In genomic region chr9:49217626-49218607, GRCm38 (mm10) we compare ENCODE assay signal across 30 mouse cellular contexts. TPM values are rescaled to one million over a fixed set of nuclear protein-coding genes. Genes with fewer than 3 reads are reported as not detected.
DNase-seq lines count a peak whose midpoint lies in the region; ATAC-seq lines count a peak whose summit lies in the region.
"Had no signal": no experiment of that assay in that cellular context is flagged by ENCODE, and none has a peak within 500 bp of the region (broad histone marks: within the 10 kb centered on the region; RNA-seq: fewer than 3 reads in every experiment).

No protein-coding gene starts in this region.

- H3K9me3 ChIP-seq in midbrain, embryonic 12.5 days = no peaks in the 10 kb centered on the region
- H3K9me3 ChIP-seq in midbrain, embryonic 11.5 days (ENCODE audit: control insufficient read depth, low read length) = no peaks in the 10 kb centered on the region
- no peaks in the 10 kb centered on the region for H3K9me3 ChIP-seq in forebrain, embryonic 14.5 days (replicated peaks; ENCODE audit: control insufficient read depth, low read length)
- no peaks in the 10 kb centered on the region for H3K9me3 ChIP-seq in hindbrain, embryonic 15.5 days
- H3K9me3 ChIP-seq in neural tube, embryonic 13.5 days = no peaks in the 10 kb centered on the region
- H3K9me3 ChIP-seq: embryonic facial prominence, embryonic 10.5 days; heart, embryonic 13.5 days; kidney, embryonic 15.5 days; limb, embryonic 15.5 days had no signal

- H3K27me3 ChIP-seq in midbrain, embryonic 12.5 days = no peaks in the 10 kb centered on the region
- no peaks in the 10 kb centered on the region for H3K27me3 ChIP-seq in midbrain, embryonic 11.5 days (ENCODE audit: control insufficient read depth, insufficient read depth, low read length)
- no peaks in the 10 kb centered on the region for H3K27me3 ChIP-seq in forebrain, embryonic 14.5 days (replicated peaks; ENCODE audit: control insufficient read depth, insufficient read depth, low read length)
- H3K27me3 ChIP-seq in hindbrain, embryonic 15.5 days = no peaks in the 10 kb centered on the region
- H3K27me3 ChIP-seq in neural tube, embryonic 13.5 days = no peaks in the 10 kb centered on the region
- H3K27me3 ChIP-seq: heart, embryonic 13.5 days; kidney, embryonic 15.5 days; limb, embryonic 15.5 days had no signal

- 0 out of 2 replicates have a peak overlapping the region, but pooled peaks have one; percentile 17 for H3K27ac ChIP-seq in midbrain, embryonic 12.5 days (replicated peaks)
- no peak overlapping the region for H3K27ac ChIP-seq in midbrain, embryonic 11.5 days (ENCODE audit: low read depth, low read length)
- H3K27ac ChIP-seq in forebrain, embryonic 14.5 days (ENCODE audit: low read depth, low read length) = peak overlapping the region; percentile 24; the same call in 1 of the 2 replicates
- peak overlapping the region; percentile 68 for H3K27ac ChIP-seq in hindbrain, embryonic 15.5 days (replicated peaks)
- peak overlapping the region; percentile 86 for H3K27ac ChIP-seq in neural tube, embryonic 13.5 days (replicated peaks)
- H3K27ac ChIP-seq: embryonic facial prominence, embryonic 10.5 days; heart, adult 2 months; heart, embryonic 13.5 days; kidney, embryonic 15.5 days; limb, embryonic 15.5 days; liver, embryonic 14.5 days had no signal

- no peak for DNase-seq in midbrain, embryonic 11.5 days (ENCODE audit: low spot score, missing footprints)
- peak; percentile 73 for DNase-seq in forebrain, embryonic 14.5 days (ENCODE audit: low spot score)
- no peak for DNase-seq in adrenal gland, postnatal 36 days
- DNase-seq in left cerebral cortex, adult 18-20 months (ENCODE audit: low spot score in 2 of 2) = no peak
- DNase-seq in cerebellum, adult 9-11 months = no peak
- DNase-seq: adrenal gland, adult 8-10 months; gastrocnemius, postnatal 36 days; heart, postnatal 14 days; kidney, adult 11 months; kidney, postnatal 4 days; left cerebral cortex, postnatal 4 days; lung, embryonic 14.5 days; lung, postnatal 4 days; retina, postnatal 1 day had no signal

- H3K4me3 ChIP-seq in midbrain, embryonic 12.5 days = no peak overlapping the region
- H3K4me3 ChIP-seq in midbrain, embryonic 11.5 days (ENCODE audit: low read depth, low read length) = no peak overlapping the region
- no peak overlapping the region for H3K4me3 ChIP-seq in forebrain, embryonic 14.5 days (ENCODE audit: low read depth, low read length)
- no peak overlapping the region for H3K4me3 ChIP-seq in hindbrain, embryonic 15.5 days
- no peak overlapping the region for H3K4me3 ChIP-seq in neural tube, embryonic 13.5 days
- H3K4me3 ChIP-seq: embryonic facial prominence, embryonic 10.5 days; heart, adult 2 months; heart, embryonic 13.5 days; kidney, embryonic 15.5 days; limb, embryonic 15.5 days; myocyte had no signal

- H3K4me1 ChIP-seq in midbrain, embryonic 12.5 days = peaks cover 12% of the 10 kb centered on the region
- peaks cover 3% of the 10 kb centered on the region; the same call in 1 of the 2 replicates for H3K4me1 ChIP-seq in midbrain, embryonic 11.5 days (ENCODE audit: control insufficient read depth, insufficient read depth, low read length)
- peaks cover 11% of the 10 kb centered on the region for H3K4me1 ChIP-seq in forebrain, embryonic 14.5 days (ENCODE audit: control insufficient read depth, insufficient read depth, low read length)
- peaks cover 25% of the 10 kb centered on the region for H3K4me1 ChIP-seq in hindbrain, embryonic 15.5 days (replicated peaks)
- peaks cover 31% of the 10 kb centered on the region for H3K4me1 ChIP-seq in neural tube, embryonic 13.5 days (replicated peaks)
- H3K4me1 ChIP-seq: embryonic facial prominence, embryonic 10.5 days; heart, embryonic 13.5 days; kidney, embryonic 15.5 days had no signal

- no peak overlapping the region; the same call in 1 of the 2 replicates for H3K9ac ChIP-seq in midbrain, embryonic 12.5 days (replicated peaks)
- no peak overlapping the region for H3K9ac ChIP-seq in midbrain, embryonic 11.5 days (ENCODE audit: low read length)
- H3K9ac ChIP-seq in forebrain, embryonic 14.5 days (ENCODE audit: low read length) = 0 out of 2 replicates have a peak overlapping the region, but pooled peaks have one; percentile 32
- no peak overlapping the region; the same call in 1 of the 2 replicates for H3K9ac ChIP-seq in hindbrain, embryonic 15.5 days
- peak overlapping the region; percentile 38; the same call in 1 of the 2 replicates for H3K9ac ChIP-seq in neural tube, embryonic 13.5 days
- H3K9ac ChIP-seq: heart, embryonic 13.5 days; kidney, embryonic 15.5 days; limb, embryonic 15.5 days; liver, embryonic 14.5 days; lung, embryonic 14.5 days had no signal

- 61% methylated on average over 20 of the region's 20 CpGs for WGBS in midbrain, embryonic 12.5 days
- 80% methylated on average over 20 of the region's 20 CpGs for WGBS in midbrain, embryonic 11.5 days
- WGBS in forebrain, embryonic 14.5 days = 18% methylated on average over 20 of the region's 20 CpGs
- 35% methylated on average over 20 of the region's 20 CpGs for WGBS in hindbrain, embryonic 15.5 days
- 39% methylated on average over 20 of the region's 20 CpGs for WGBS in neural tube, embryonic 13.5 days

- H3K36me3 ChIP-seq in midbrain, embryonic 12.5 days = no peaks in the 10 kb centered on the region
- H3K36me3 ChIP-seq in midbrain, embryonic 11.5 days (ENCODE audit: control insufficient read depth, insufficient read depth, low read length) = no peaks in the 10 kb centered on the region
- H3K36me3 ChIP-seq in forebrain, embryonic 14.5 days (ENCODE audit: control insufficient read depth, insufficient read depth, low read length) = no peaks in the 10 kb centered on the region
- no peaks in the 10 kb centered on the region for H3K36me3 ChIP-seq in hindbrain, embryonic 15.5 days
- no peaks in the 10 kb centered on the region for H3K36me3 ChIP-seq in neural tube, embryonic 13.5 days
- H3K36me3 ChIP-seq: embryonic facial prominence, embryonic 10.5 days; heart, embryonic 13.5 days; kidney, embryonic 15.5 days; limb, embryonic 15.5 days had no signal

- ATAC-seq in midbrain, embryonic 12.5 days (ENCODE audit: low FRiP score, low read depth) = no peak
- ATAC-seq in midbrain, embryonic 11.5 days (ENCODE audit: low FRiP score) = no peak
- ATAC-seq in forebrain, embryonic 14.5 days = peak; percentile 57; the same call in 1 of the 2 replicates
- peak; percentile 63; the same call in 1 of the 2 replicates for ATAC-seq in hindbrain, embryonic 15.5 days (ENCODE audit: low FRiP score, low read depth)
- peak; percentile 84 for ATAC-seq in neural tube, embryonic 13.5 days (ENCODE audit: low read depth)
- ATAC-seq: activated CD4-positive, CD25-positive, alpha-beta regulatory T cell, adult 4 months had no signal

- no peak overlapping the region for H3K4me2 ChIP-seq in midbrain, embryonic 12.5 days (replicated peaks)
- H3K4me2 ChIP-seq in midbrain, embryonic 11.5 days = no peak overlapping the region
- H3K4me2 ChIP-seq in forebrain, embryonic 14.5 days (ENCODE audit: low read length) = peak overlapping the region; percentile 36
- H3K4me2 ChIP-seq in hindbrain, embryonic 15.5 days = peak overlapping the region; percentile 38
- H3K4me2 ChIP-seq in neural tube, embryonic 13.5 days = peak overlapping the region; percentile 27
- H3K4me2 ChIP-seq: heart, embryonic 13.5 days; kidney, embryonic 15.5 days; limb, embryonic 15.5 days; lung, embryonic 14.5 days had no signal

RNA-seq across cellular contexts. Expression of gene Gm4894, which starts 32.4 kb away (rescaled TPM):
- polyA plus RNA-seq in midbrain, embryonic 12.5 days (2016; fragmentation: Nextera tagmentation; extraction: Ambion mirVana) = not detected in 2 replicates
- polyA plus RNA-seq in midbrain, embryonic 11.5 days (2014; fragmentation: Nextera tagmentation; extraction: Ambion mirVana) = not detected in 2 replicates
- not detected in 2 replicates for polyA plus RNA-seq in forebrain, embryonic 14.5 days (2014; fragmentation: Nextera tagmentation; extraction: Ambion mirVana)
- 0.56 TPM in 1 of 2 replicates, not detected in the other for polyA plus RNA-seq in hindbrain, embryonic 15.5 days (2015; fragmentation: Nextera tagmentation; extraction: Ambion mirVana)
- polyA plus RNA-seq in neural tube, embryonic 13.5 days (2015; fragmentation: Nextera tagmentation; extraction: Ambion mirVana) = not detected in 2 replicates
- not detected for total RNA-seq in adrenal gland, postnatal 36 days (2021)
- total RNA-seq in left cerebral cortex, adult 18-20 months (2021) = not detected
- total RNA-seq: adrenal gland, adult 8-10 months; gastrocnemius, postnatal 36 days; heart, adult 2 months; heart, postnatal 14 days; left cerebral cortex, postnatal 4 days; megakaryocyte-erythroid progenitor cell, adult 5-6 weeks had no signal
- polyA plus RNA-seq: activated CD4-positive, CD25-positive, alpha-beta regulatory T cell, adult 4 months; C2C12; cortical plate, adult 2 months; embryonic facial prominence, embryonic 10.5 days; heart, adult 2 months; heart, embryonic 13.5 days; kidney, embryonic 15.5 days; limb, embryonic 15.5 days; liver, embryonic 14.5 days; lung, embryonic 14.5 days; myocyte; spleen, adult 2 months; testis, adult 2 months had no signal

Comparison
In these comparisons a context has a peak if more than half of its experiments do, and no peak if none do; other contexts are left out.
1. ATAC-seq: peak in forebrain, embryonic 14.5 days (single experiment), hindbrain, embryonic 15.5 days (single experiment) and neural tube, embryonic 13.5 days (single experiment); none in midbrain, embryonic 12.5 days (single experiment) and midbrain, embryonic 11.5 days (single experiment).
2. H3K4me2 ChIP-seq: peak in forebrain, embryonic 14.5 days (single experiment), hindbrain, embryonic 15.5 days (single experiment) and neural tube, embryonic 13.5 days (single experiment); none in midbrain, embryonic 12.5 days (single experiment) and midbrain, embryonic 11.5 days (single experiment).
3. H3K9ac ChIP-seq: peak in forebrain, embryonic 14.5 days (single experiment) and neural tube, embryonic 13.5 days (single experiment); none in midbrain, embryonic 12.5 days (single experiment), midbrain, embryonic 11.5 days (single experiment) and hindbrain, embryonic 15.5 days (single experiment).